Mouse (Mus musculus) spleen, postnatal 36 days (tissue): Measurements from ENCODE around the gene Ppp1r18.
A peak's percentile ranks its signal among the peaks of the same experiment; 100 is the strongest.

Source experiments
- DNase-seq, 2 experiments: peaks; one replicate each; pipeline ENCODE4 v3.0.0; 2022; ENCODE audit warnings: low spot score in 2 of 2, mixed read lengths in 1 of 2

The Ppp1r18 gene

GRCm38 (mm10) chr17:35869346-35870067 lies 4.1 kb downstream of the Ppp1r18 start:
- peak; percentile 53 to 63 for DNase-seq

GRCm38 (mm10) chr17:35870151-35870883 lies 4.9 kb downstream of the Ppp1r18 start:
- peak; percentile 88 to 91 for DNase-seq

- no peak for DNase-seq
Observed at GRCm38 (mm10) chr17:35870884-35871696, 5.7 kb downstream of the Ppp1r18 start.

GRCm38 (mm10) chr17:35873774-35874519 lies 8.6 kb downstream of the Ppp1r18 start:
- DNase-seq: peak; percentile 80 to 83

GRCm38 (mm10) chr17:35874721-35875120 lies 9.3 kb downstream of the Ppp1r18 start:
- no peak for DNase-seq

GRCm38 (mm10) chr17:35879245-35880057 lies 14.1 kb downstream of the Ppp1r18 start, which contains the start of gene Dhx16:
Gene Dhx16 (plus strand): TSS chr17:35879819.
- DNase-seq: peak; percentile 92 to 95

- DNase-seq: no peak
Observed at GRCm38 (mm10) chr17:35882924-35883323, 17.5 kb downstream of the Ppp1r18 start.

GRCm38 (mm10) chr17:35883777-35884176 lies 18.4 kb downstream of the Ppp1r18 start:
- DNase-seq: no peak

GRCm38 (mm10) chr17:35887725-35888124 lies 22.3 kb downstream of the Ppp1r18 start:
- no peak for DNase-seq

- peak; percentile 91 to 92 for DNase-seq
Observed at GRCm38 (mm10) chr17:35896781-35897643, 31.6 kb downstream of the Ppp1r18 start, which contains the start of gene 2310061I04Rik. Gene 2310061I04Rik (minus strand): TSS chr17:35897431.

- no peak for DNase-seq
Observed at GRCm38 (mm10) chr17:35897644-35898573, 32.5 kb downstream of the Ppp1r18 start.

GRCm38 (mm10) chr17:35900636-35901035 lies 35.2 kb downstream of the Ppp1r18 start:
- no peak for DNase-seq

- no peak for DNase-seq
Observed at GRCm38 (mm10) chr17:35903343-35903991, 38.1 kb downstream of the Ppp1r18 start.

- no peak for DNase-seq
Observed at GRCm38 (mm10) chr17:35903992-35904355, 38.6 kb downstream of the Ppp1r18 start.

- no peak for DNase-seq
Observed at GRCm38 (mm10) chr17:35905587-35905986, 40.2 kb downstream of the Ppp1r18 start.

GRCm38 (mm10) chr17:35907609-35908008 lies 42.2 kb downstream of the Ppp1r18 start:
- DNase-seq: no peak

GRCm38 (mm10) chr17:35909186-35909918 lies 44.0 kb downstream of the Ppp1r18 start:
- DNase-seq: no peak
